Mouse (Mus musculus): ENCODE measurements at regions not wholly inside any gene's neighbourhood (a gene's known extent, or its start where the extent isn't known, plus 50 kb on each side); places are given as distances from the start of the nearest gene placed in this dataset.
A peak's percentile ranks its signal among the peaks of the same experiment; 100 is the strongest.

- 66% methylated on average over 3 of the region's 3 CpGs for WGBS
- no peak overlapping the region for H3K4me2 ChIP-seq (ENCODE audit: low read length)
- no peaks in the 10 kb centered on the region for H3K9me3 ChIP-seq (replicated peaks; ENCODE audit: control insufficient read depth, low read length, poor library complexity, severe bottlenecking)
- H3K9ac ChIP-seq (ENCODE audit: low read depth, low read length), result no peak overlapping the region
- ATAC-seq, result no peak
- no peaks in the 10 kb centered on the region for H3K36me3 ChIP-seq (ENCODE audit: control insufficient read depth, insufficient read depth, low read length)
- H3K4me3 ChIP-seq (ENCODE audit: low read depth, low read length), result no peak overlapping the region
- no peaks in the 10 kb centered on the region for H3K4me1 ChIP-seq (ENCODE audit: control insufficient read depth, insufficient read depth, low read length)
- no peaks in the 10 kb centered on the region for H3K27me3 ChIP-seq (ENCODE audit: control insufficient read depth, insufficient read depth, low read depth, low read length)
- H3K27ac ChIP-seq (ENCODE audit: low read length), result no peak overlapping the region
Measured at GRCm38 (mm10) chr7:40622811-40623210, 275.3 kb upstream of the Vstm2b start.

GRCm38 (mm10) chr7:40623286-40623685 lies 274.8 kb upstream of the Vstm2b start:
- no peak overlapping the region for H3K27ac ChIP-seq (ENCODE audit: low read length)
- 88% methylated on average over 2 of the region's 2 CpGs for WGBS

GRCm38 (mm10) chr7:40636369-40636768 lies 261.8 kb upstream of the Vstm2b start:
- no peaks in the 10 kb centered on the region for H3K27me3 ChIP-seq (ENCODE audit: control insufficient read depth, insufficient read depth, low read depth, low read length)
- no peak overlapping the region for H3K9ac ChIP-seq (ENCODE audit: low read depth, low read length)
- WGBS, result 91% methylated on average over 3 of the region's 3 CpGs
- H3K9me3 ChIP-seq (replicated peaks; ENCODE audit: control insufficient read depth, low read length, poor library complexity, severe bottlenecking), result no peaks in the 10 kb centered on the region
- H3K4me2 ChIP-seq (ENCODE audit: low read length), result no peak overlapping the region
- no peak overlapping the region for H3K4me3 ChIP-seq (ENCODE audit: low read depth, low read length)
- H3K36me3 ChIP-seq (ENCODE audit: control insufficient read depth, insufficient read depth, low read length), result no peaks in the 10 kb centered on the region
- H3K27ac ChIP-seq (ENCODE audit: low read length), result no peak overlapping the region
- ATAC-seq, result no peak
- H3K4me1 ChIP-seq (ENCODE audit: control insufficient read depth, insufficient read depth, low read length), result no peaks in the 10 kb centered on the region

More at GRCm38 (mm10) chr7:40623286-40623685, 274.8 kb upstream of the Vstm2b start:
- H3K36me3 ChIP-seq (ENCODE audit: control insufficient read depth, insufficient read depth, low read length), result no peaks in the 10 kb centered on the region
- no peaks in the 10 kb centered on the region for H3K4me1 ChIP-seq (ENCODE audit: control insufficient read depth, insufficient read depth, low read length)
- H3K4me2 ChIP-seq (ENCODE audit: low read length), result no peak overlapping the region
- no peaks in the 10 kb centered on the region for H3K9me3 ChIP-seq (replicated peaks; ENCODE audit: control insufficient read depth, low read length, poor library complexity, severe bottlenecking)
- ATAC-seq, result no peak
- H3K27me3 ChIP-seq (ENCODE audit: control insufficient read depth, insufficient read depth, low read depth, low read length), result no peaks in the 10 kb centered on the region
- H3K9ac ChIP-seq (ENCODE audit: low read depth, low read length), result no peak overlapping the region
- H3K4me3 ChIP-seq (ENCODE audit: low read depth, low read length), result no peak overlapping the region

- Histone ChIP-seq H3K27me3 (ENCODE audit: control insufficient read depth, insufficient read depth, low read depth, low read length) (no peaks in the 10 kb centered on the region), H3K36me3 (ENCODE audit: control insufficient read depth, insufficient read depth, low read length) (no peaks in the 10 kb centered on the region), H3K9me3 (replicated peaks; ENCODE audit: control insufficient read depth, low read length, poor library complexity, severe bottlenecking) (no peaks in the 10 kb centered on the region), H3K9ac (ENCODE audit: low read depth, low read length) (no peak overlapping the region), H3K27ac (ENCODE audit: low read length) (no peak overlapping the region), H3K4me1 (ENCODE audit: control insufficient read depth, insufficient read depth, low read length) (no peaks in the 10 kb centered on the region), H3K4me3 (ENCODE audit: low read depth, low read length) (no peak overlapping the region), H3K4me2 (ENCODE audit: low read length) (no peak overlapping the region)
- WGBS, result 64% methylated on average over 7 of the region's 7 CpGs
- ATAC-seq, result peak; percentile 32; the same call in 1 of the 2 replicates
Measured at GRCm38 (mm10) chr7:40654982-40655381, 243.1 kb upstream of the Vstm2b start.

DNA sequence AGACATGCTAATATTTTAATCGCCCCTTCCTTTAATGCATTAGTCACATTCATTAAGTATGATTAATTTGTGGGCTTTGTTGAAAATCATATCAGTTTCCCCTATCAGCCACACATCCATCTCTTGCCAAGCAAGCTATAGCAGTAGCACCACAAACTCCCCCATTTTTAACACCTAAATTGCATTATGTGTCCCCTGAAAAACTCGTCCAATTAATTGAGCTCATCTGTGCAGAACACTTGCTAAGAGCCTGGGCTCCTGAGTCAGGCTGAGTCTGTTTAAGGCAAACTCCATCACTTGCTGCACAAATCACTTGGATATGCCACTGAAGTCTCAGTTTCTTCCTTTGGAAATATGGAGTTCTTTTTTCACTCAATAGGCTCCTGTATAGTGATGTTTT lies 242.7 kb upstream of the Vstm2b start:
- H3K4me2 ChIP-seq (ENCODE audit: low read length), result no peak overlapping the region
- no peak overlapping the region for H3K4me3 ChIP-seq (ENCODE audit: low read depth, low read length)
- no peaks in the 10 kb centered on the region for H3K36me3 ChIP-seq (ENCODE audit: control insufficient read depth, insufficient read depth, low read length)
- no peaks in the 10 kb centered on the region for H3K27me3 ChIP-seq (ENCODE audit: control insufficient read depth, insufficient read depth, low read depth, low read length)
- H3K4me1 ChIP-seq (ENCODE audit: control insufficient read depth, insufficient read depth, low read length), result no peaks in the 10 kb centered on the region
- 0 out of 2 replicates have a peak, but pooled peaks have one; percentile 21 for ATAC-seq
- no peak overlapping the region for H3K27ac ChIP-seq (ENCODE audit: low read length)
- no peaks in the 10 kb centered on the region for H3K9me3 ChIP-seq (replicated peaks; ENCODE audit: control insufficient read depth, low read length, poor library complexity, severe bottlenecking)
- no peak overlapping the region for H3K9ac ChIP-seq (ENCODE audit: low read depth, low read length)
- WGBS, result 72% methylated on average over 2 of the region's 2 CpGs

DNA sequence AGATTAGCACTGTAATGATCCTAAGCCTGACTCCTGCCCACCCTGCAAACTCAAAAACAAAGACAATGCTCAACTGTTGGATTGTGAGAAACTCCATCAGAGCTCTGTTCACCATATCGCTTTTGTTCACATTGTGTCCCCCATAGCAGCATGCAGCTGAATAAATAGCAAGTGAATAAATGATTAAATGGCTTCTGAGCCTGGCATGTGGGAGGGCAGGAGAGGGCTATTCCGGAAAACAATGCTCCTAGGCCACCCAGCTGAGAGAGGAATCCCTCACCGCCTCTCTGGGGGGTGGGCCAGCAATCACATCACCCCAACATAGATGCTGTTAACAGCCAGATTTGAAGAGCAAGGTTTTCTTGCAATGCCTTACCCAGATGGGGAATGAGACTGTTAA lies 238.5 kb upstream of the Vstm2b start:
- WGBS, result 10% methylated on average over 3 of the region's 3 CpGs
- no peak for ATAC-seq
- no peak overlapping the region for H3K4me2 ChIP-seq (ENCODE audit: low read length)
- no peaks in the 10 kb centered on the region for H3K9me3 ChIP-seq (replicated peaks; ENCODE audit: control insufficient read depth, low read length, poor library complexity, severe bottlenecking)
- H3K4me1 ChIP-seq (ENCODE audit: control insufficient read depth, insufficient read depth, low read length), result no peaks in the 10 kb centered on the region
- no peak overlapping the region for H3K9ac ChIP-seq (ENCODE audit: low read depth, low read length)
- no peaks in the 10 kb centered on the region for H3K27me3 ChIP-seq (ENCODE audit: control insufficient read depth, insufficient read depth, low read depth, low read length)
- H3K4me3 ChIP-seq (ENCODE audit: low read depth, low read length), result no peak overlapping the region
- H3K36me3 ChIP-seq (ENCODE audit: control insufficient read depth, insufficient read depth, low read length), result no peaks in the 10 kb centered on the region
- H3K27ac ChIP-seq (ENCODE audit: low read length), result no peak overlapping the region

DNA sequence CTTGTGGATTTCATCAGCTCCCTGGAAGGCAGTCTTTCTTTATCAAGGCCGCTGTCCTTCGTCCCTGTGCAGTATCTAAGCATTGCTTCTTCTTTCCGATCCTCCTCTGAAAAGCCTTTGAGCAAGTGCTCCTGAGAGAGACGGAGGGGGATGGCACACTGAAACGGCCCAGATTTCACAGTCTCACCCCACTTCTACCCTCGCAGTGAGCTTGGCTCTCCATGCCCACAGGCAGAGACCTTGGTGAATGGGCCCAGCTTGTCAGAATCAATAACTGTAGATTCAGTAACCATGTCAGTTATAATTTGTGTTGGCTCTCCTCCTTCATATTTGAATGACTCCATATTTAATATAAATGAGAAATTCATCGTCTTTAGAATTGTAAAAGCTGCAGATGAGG lies 234.3 kb upstream of the Vstm2b start:
- Histone ChIP-seq H3K27me3 (ENCODE audit: control insufficient read depth, insufficient read depth, low read depth, low read length) (no peaks in the 10 kb centered on the region), H3K9me3 (replicated peaks; ENCODE audit: control insufficient read depth, low read length, poor library complexity, severe bottlenecking) (no peaks in the 10 kb centered on the region), H3K9ac (ENCODE audit: low read depth, low read length) (no peak overlapping the region), H3K4me3 (ENCODE audit: low read depth, low read length) (no peak overlapping the region), H3K4me1 (ENCODE audit: control insufficient read depth, insufficient read depth, low read length) (no peaks in the 10 kb centered on the region), H3K4me2 (ENCODE audit: low read length) (no peak overlapping the region), H3K27ac (ENCODE audit: low read length) (no peak overlapping the region), H3K36me3 (ENCODE audit: control insufficient read depth, insufficient read depth, low read length) (no peaks in the 10 kb centered on the region)
- ATAC-seq, result 0 out of 2 replicates have a peak, but pooled peaks have one; percentile 60
- WGBS, result 76% methylated on average over 7 of the region's 7 CpGs

DNA sequence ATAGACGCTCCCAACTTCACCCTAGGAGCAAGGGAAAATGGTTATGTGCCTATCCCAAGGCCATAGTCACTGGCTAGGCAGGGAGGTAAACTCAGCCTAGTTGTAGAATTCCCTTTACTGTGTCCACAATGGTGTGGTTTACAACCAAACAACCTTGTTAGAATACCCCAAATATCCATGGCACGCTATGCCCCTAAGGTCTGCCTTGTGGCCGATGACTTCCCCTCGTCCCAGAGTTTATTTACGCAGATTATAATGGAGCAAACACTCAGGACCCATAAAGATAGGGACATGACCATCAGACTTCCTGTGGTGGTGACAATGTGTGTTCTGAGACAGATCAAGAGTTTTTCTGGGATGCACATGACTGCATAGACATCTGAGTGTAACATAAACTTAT lies 231.5 kb upstream of the Vstm2b start:
- Histone ChIP-seq H3K4me1 (ENCODE audit: control insufficient read depth, insufficient read depth, low read length) (no peaks in the 10 kb centered on the region), H3K36me3 (ENCODE audit: control insufficient read depth, insufficient read depth, low read length) (no peaks in the 10 kb centered on the region), H3K4me2 (ENCODE audit: low read length) (no peak overlapping the region), H3K4me3 (ENCODE audit: low read depth, low read length) (no peak overlapping the region), H3K9me3 (replicated peaks; ENCODE audit: control insufficient read depth, low read length, poor library complexity, severe bottlenecking) (no peaks in the 10 kb centered on the region), H3K27ac (ENCODE audit: low read length) (no peak overlapping the region), H3K9ac (ENCODE audit: low read depth, low read length) (no peak overlapping the region), H3K27me3 (ENCODE audit: control insufficient read depth, insufficient read depth, low read depth, low read length) (no peaks in the 10 kb centered on the region)
- no peak for ATAC-seq
- 88% methylated on average over 5 of the region's 5 CpGs for WGBS

- WGBS, result 78% methylated on average over 5 of the region's 5 CpGs
- Histone ChIP-seq H3K4me2 (ENCODE audit: low read length) (no peak overlapping the region), H3K9me3 (replicated peaks; ENCODE audit: control insufficient read depth, low read length, poor library complexity, severe bottlenecking) (no peaks in the 10 kb centered on the region), H3K27ac (ENCODE audit: low read length) (no peak overlapping the region), H3K4me3 (ENCODE audit: low read depth, low read length) (no peak overlapping the region), H3K9ac (ENCODE audit: low read depth, low read length) (no peak overlapping the region), H3K27me3 (ENCODE audit: control insufficient read depth, insufficient read depth, low read depth, low read length) (no peaks in the 10 kb centered on the region), H3K36me3 (ENCODE audit: control insufficient read depth, insufficient read depth, low read length) (no peaks in the 10 kb centered on the region), H3K4me1 (ENCODE audit: control insufficient read depth, insufficient read depth, low read length) (no peaks in the 10 kb centered on the region)
- no peak for ATAC-seq
Measured at GRCm38 (mm10) chr7:40670401-40670800, 227.7 kb upstream of the Vstm2b start.

DNA sequence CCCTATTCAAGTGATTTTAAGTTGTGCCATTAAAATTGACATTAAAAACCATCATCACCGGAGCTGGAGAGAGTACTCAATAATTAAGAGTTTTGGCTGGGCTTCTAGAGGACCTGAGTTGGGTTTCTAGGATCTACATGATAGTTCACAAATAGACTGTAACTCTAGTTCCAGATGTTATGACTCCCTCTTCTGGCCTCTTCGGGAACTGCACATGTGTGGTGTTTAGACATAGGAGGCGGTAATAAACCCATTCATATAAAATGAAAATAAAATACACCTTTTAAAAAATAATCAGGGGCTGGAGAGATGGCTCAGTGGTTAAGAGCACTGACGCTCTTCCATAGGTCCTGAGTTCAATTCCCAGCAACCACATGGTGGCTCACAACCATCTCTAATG lies 227.1 kb upstream of the Vstm2b start:
- H3K9me3 ChIP-seq (replicated peaks; ENCODE audit: control insufficient read depth, low read length, poor library complexity, severe bottlenecking), result no peaks in the 10 kb centered on the region
- ATAC-seq, result no peak
- 91% methylated on average over 4 of the region's 4 CpGs for WGBS
- no peaks in the 10 kb centered on the region for H3K27me3 ChIP-seq (ENCODE audit: control insufficient read depth, insufficient read depth, low read depth, low read length)
- H3K4me1 ChIP-seq (ENCODE audit: control insufficient read depth, insufficient read depth, low read length), result no peaks in the 10 kb centered on the region
- no peak overlapping the region for H3K27ac ChIP-seq (ENCODE audit: low read length)
- H3K4me3 ChIP-seq (ENCODE audit: low read depth, low read length), result no peak overlapping the region
- H3K36me3 ChIP-seq (ENCODE audit: control insufficient read depth, insufficient read depth, low read length), result no peaks in the 10 kb centered on the region
- H3K9ac ChIP-seq (ENCODE audit: low read depth, low read length), result no peak overlapping the region
- no peak overlapping the region for H3K4me2 ChIP-seq (ENCODE audit: low read length)

All from midbrain, embryonic 16.5 days (tissue).